Mouse (Mus musculus): ENCODE measurements around the gene Simc1.

- TF ChIP-seq CTCF (conservative IDR thresholded peaks at IDR 0.05; ENCODE audit: insufficient read depth, insufficient read length, low read depth, low read length) (no peak), POLR2A (IDR thresholded peaks at IDR 0.05; ENCODE audit: low read depth, low read length) (no peak)
Observed at GRCm38 (mm10) chr13:54491381-54491780, 12.2 kb upstream of the Simc1 start.

Measured in kidney, adult 2 months (tissue).